Mouse (Mus musculus) heart, adult 2 months (tissue): Measurements from ENCODE around the gene Galntl6.

Experiments used
- CTCF ChIP-seq: fragments of 200-600 bp; IDR thresholded peaks from 2 replicates; pipeline ENCODE4 v1.8.1; 2022; ENCODE audit warnings: antibody characterized with exemption, mild to moderate bottlenecking, moderate library complexity
- EP300 ChIP-seq: fragments of 200-500 bp; IDR thresholded peaks from 2 replicates; pipeline ENCODE4 v1.6.1; 2011; ENCODE audit warnings: low read depth, low read length, control low read depth; ENCODE audit not compliant: insufficient read depth
- POLR2A ChIP-seq: fragments of 200-500 bp; IDR thresholded peaks from 2 replicates; pipeline ENCODE4 v1.6.1; 2011; ENCODE audit warnings: mild to moderate bottlenecking, low read depth, low read length, control low read depth; ENCODE audit not compliant: insufficient read depth

- TF ChIP-seq CTCF (no peak), EP300 (no peak), POLR2A (no peak)
Measured at GRCm38 (mm10) chr8:58904465-58904864, 8.0 kb downstream of the Galntl6 start.
